Mouse (Mus musculus) kidney, embryonic 16.5 days (tissue): ENCODE results near the gene Copz1. TPM values are rescaled to one million over a fixed set of nuclear protein-coding genes. Genes with fewer than 3 reads are reported as not detected.
A peak's percentile ranks its signal among the peaks of the same experiment; 100 is the strongest.

Source experiments
- ATAC-seq: fragments of 200-750 bp; cut with Nextera tagmentation; 2 replicates; pipeline ENCODE4 v1.8.0; 2017; ENCODE audit warnings: moderate TSS enrichment; ENCODE audit not compliant: low FRiP score, low TSS enrichment
- H3K27ac ChIP-seq: fragments of 300-500 bp; sonication (generic); 2 replicates; pipeline ENCODE4 v1.5.1; 2014; ENCODE audit warnings: low read length
- H3K27me3 ChIP-seq: fragments of 300-500 bp; sonication (generic); 2 replicates; pipeline ENCODE4 v1.6.1; 2014; ENCODE audit warnings: low read length, control low read depth, mixed read lengths; ENCODE audit not compliant: insufficient read depth
- H3K36me3 ChIP-seq: fragments of 300-500 bp; sonication (generic); 2 replicates; pipeline ENCODE4 v1.6.1; 2014; ENCODE audit warnings: low read length, control low read depth, mixed read lengths; ENCODE audit not compliant: insufficient read depth
- H3K4me1 ChIP-seq: fragments of 300-500 bp; sonication (generic); 2 replicates; pipeline ENCODE4 v1.6.1; 2014; ENCODE audit warnings: low read length, control low read depth, mixed read lengths; ENCODE audit not compliant: insufficient read depth
- H3K4me2 ChIP-seq: fragments of 300-500 bp; sonication (generic); replicated peaks from 2 replicates; pipeline ENCODE4 v1.6.1; 2014; ENCODE audit warnings: low read depth, low read length
- H3K4me3 ChIP-seq: fragments of 300-500 bp; sonication (generic); 2 replicates; pipeline ENCODE4 v1.5.1; 2014; ENCODE audit warnings: mild to moderate bottlenecking, low read length
- H3K9ac ChIP-seq: fragments of 300-500 bp; sonication (generic); replicated peaks from 2 replicates; pipeline ENCODE4 v1.6.1; 2014; ENCODE audit warnings: low read length
- H3K9me3 ChIP-seq: fragments of 300-500 bp; sonication (generic); 2 replicates; pipeline ENCODE4 v1.6.1; 2016; ENCODE audit warnings: low read length, control low read depth
- WGBS: fragments of 180-500 bp; shearing (Covaris S2); extraction: QIAGEN DNeasy Blood & Tissue Kit; methylation state at CpG from one replicate; pipeline ENCODE4 v1.1.7; 2014; 5-methylcytosine and 5-hydroxymethylcytosine counted together
- polyA plus RNA-seq: library from polyadenylated mRNA; unstranded; fragments of >200 nt; fragmentation: Nextera tagmentation; extraction: Ambion mirVana; gene quantifications from 2 replicates; pipeline ENCODE4 v1.2.1, GENCODE M21; 2015

Gene Copz1
- polyA plus RNA-seq, 1 experiment from 2014 or later: 324 TPM

- Histone ChIP-seq H3K36me3 (peaks cover 30% of the 10 kb centered on the region), H3K27me3 (no peaks in the 10 kb centered on the region), H3K4me1 (peaks cover 49% of the 10 kb centered on the region), H3K9me3 (no peaks in the 10 kb centered on the region), H3K9ac (no peak overlapping the region; the same call in none of the 2 replicates), H3K27ac (peak overlapping the region; percentile 88), H3K4me2 (0 out of 2 replicates have a peak overlapping the region, but pooled peaks have one; percentile 0), H3K4me3 (no peak overlapping the region)
- WGBS: 21% methylated on average over 5 of the region's 5 CpGs
- peak; percentile 37; the same call in 1 of the 2 replicates for ATAC-seq
These were observed 17.1 kb downstream of the Copz1 start for GRCm38 (mm10) chr15:103289600-103289999.

GRCm38 (mm10) chr15:103290417-103290816 is 17.9 kb downstream of the Copz1 start:
- Histone ChIP-seq H3K27ac (peak overlapping the region; percentile 72), H3K4me2 (no peak overlapping the region), H3K36me3 (peaks cover 30% of the 10 kb centered on the region), H3K9me3 (no peaks in the 10 kb centered on the region), H3K4me3 (no peak overlapping the region), H3K27me3 (no peaks in the 10 kb centered on the region), H3K4me1 (peaks cover 46% of the 10 kb centered on the region), H3K9ac (peak overlapping the region; percentile 35; the same call in 1 of the 2 replicates)
- 49% methylated on average over 6 of the region's 6 CpGs for WGBS
- ATAC-seq: peak; percentile 72

GRCm38 (mm10) chr15:103290843-103291242 is 18.3 kb downstream of the Copz1 start:
- WGBS: 42% methylated on average over 9 of the region's 9 CpGs
- Histone ChIP-seq H3K27me3 (no peaks in the 10 kb centered on the region), H3K4me1 (peaks cover 46% of the 10 kb centered on the region), H3K4me3 (no peak overlapping the region), H3K4me2 (no peak overlapping the region), H3K27ac (peak overlapping the region; percentile 72), H3K9me3 (no peaks in the 10 kb centered on the region), H3K36me3 (peaks cover 30% of the 10 kb centered on the region), H3K9ac (no peak overlapping the region)
- ATAC-seq: peak; percentile 49; the same call in 1 of the 2 replicates

- no peak overlapping the region for H3K9ac ChIP-seq
- peaks cover 36% of the 10 kb centered on the region for H3K36me3 ChIP-seq
- H3K4me1 ChIP-seq: peaks cover 57% of the 10 kb centered on the region
- no peak for ATAC-seq
- H3K4me2 ChIP-seq: no peak overlapping the region
- no peaks in the 10 kb centered on the region for H3K9me3 ChIP-seq
- H3K27ac ChIP-seq: no peak overlapping the region
- no peak overlapping the region for H3K4me3 ChIP-seq
- H3K27me3 ChIP-seq: no peaks in the 10 kb centered on the region
- WGBS: 71% methylated on average over 4 of the region's 4 CpGs
These were observed 20.3 kb downstream of the Copz1 start for GRCm38 (mm10) chr15:103292673-103293345.

GRCm38 (mm10) chr15:103293375-103293774 is 20.9 kb downstream of the Copz1 start:
- Histone ChIP-seq H3K4me3 (no peak overlapping the region), H3K36me3 (peaks cover 36% of the 10 kb centered on the region), H3K27ac (no peak overlapping the region), H3K4me1 (peaks cover 61% of the 10 kb centered on the region), H3K9me3 (no peaks in the 10 kb centered on the region), H3K9ac (no peak overlapping the region), H3K27me3 (no peaks in the 10 kb centered on the region), H3K4me2 (no peak overlapping the region)
- no peak for ATAC-seq
- 94% methylated on average over 2 of the region's 2 CpGs for WGBS

GRCm38 (mm10) chr15:103294649-103295048 is 22.1 kb downstream of the Copz1 start:
- no peak overlapping the region for H3K27ac ChIP-seq
- H3K36me3 ChIP-seq: peaks cover 36% of the 10 kb centered on the region
- no peak overlapping the region for H3K9ac ChIP-seq
- H3K4me2 ChIP-seq: no peak overlapping the region
- H3K4me1 ChIP-seq: peaks cover 62% of the 10 kb centered on the region
- WGBS: 65% methylated on average over 2 of the region's 2 CpGs
- H3K4me3 ChIP-seq: no peak overlapping the region
- no peaks in the 10 kb centered on the region for H3K9me3 ChIP-seq
- no peaks in the 10 kb centered on the region for H3K27me3 ChIP-seq
- no peak for ATAC-seq

GRCm38 (mm10) chr15:103295851-103296250 is 23.3 kb downstream of the Copz1 start:
- Histone ChIP-seq H3K4me3 (no peak overlapping the region), H3K9ac (0 out of 2 replicates have a peak overlapping the region, but pooled peaks have one; percentile 0), H3K9me3 (no peaks in the 10 kb centered on the region), H3K4me1 (peaks cover 63% of the 10 kb centered on the region), H3K27me3 (no peaks in the 10 kb centered on the region), H3K27ac (peak overlapping the region; percentile 69), H3K4me2 (no peak overlapping the region), H3K36me3 (peaks cover 36% of the 10 kb centered on the region)
- ATAC-seq: peak; percentile 13; the same call in 1 of the 2 replicates
- WGBS: 17% methylated on average over 5 of the region's 5 CpGs

- H3K9me3 ChIP-seq: no peaks in the 10 kb centered on the region
- H3K27ac ChIP-seq: peak overlapping the region; percentile 89
- no peak overlapping the region for H3K4me2 ChIP-seq
- no peaks in the 10 kb centered on the region for H3K27me3 ChIP-seq
- peaks cover 23% of the 10 kb centered on the region for H3K36me3 ChIP-seq
- no peak overlapping the region for H3K4me3 ChIP-seq
- H3K9ac ChIP-seq: no peak overlapping the region
- ATAC-seq: no peak
- WGBS: 34% methylated on average over 6 of the region's 6 CpGs
- H3K4me1 ChIP-seq: peaks cover 72% of the 10 kb centered on the region
These were observed 24.8 kb downstream of the Copz1 start for GRCm38 (mm10) chr15:103297313-103297712.

GRCm38 (mm10) chr15:103298026-103298425 is 25.5 kb downstream of the Copz1 start:
- Histone ChIP-seq H3K9me3 (no peaks in the 10 kb centered on the region), H3K9ac (peak overlapping the region; percentile 33; the same call in 1 of the 2 replicates), H3K27ac (peak overlapping the region; percentile 89), H3K36me3 (peaks cover 16% of the 10 kb centered on the region; the same call in 1 of the 2 replicates), H3K4me3 (no peak overlapping the region), H3K27me3 (no peaks in the 10 kb centered on the region), H3K4me2 (peak overlapping the region; percentile 16; the same call in 1 of the 2 replicates), H3K4me1 (peaks cover 79% of the 10 kb centered on the region)
- no peak for ATAC-seq
- WGBS: 55% methylated on average over 3 of the region's 3 CpGs
